Mouse (Mus musculus) R1 (cell line): Measurements from ENCODE around the gene Nbr1.

Experiments
- DNase-seq: peaks from one replicate; pipeline ENCODE4 v3.0.0-alpha.2; 2018; ENCODE audit warnings: low read depth, low spot score

Nbr1 gene

GRCm38 (mm10) chr11:101551751-101552475, at the start of gene Nbr1, which contains the start of gene Brca1:
TSS of gene Nbr1 (plus strand) at chr11:101552149.
TSS of gene Brca1 (minus strand) at chr11:101551955.
- peak; percentile 100 for DNase-seq

GRCm38 (mm10) chr11:101506269-101506780, 45.6 kb upstream of the Nbr1 start:
- no peak for DNase-seq

- DNase-seq = peak; percentile 44
Measured at GRCm38 (mm10) chr11:101507090-101507489, 44.9 kb upstream of the Nbr1 start.

GRCm38 (mm10) chr11:101518937-101519336, 33.0 kb upstream of the Nbr1 start:
- DNase-seq = no peak

GRCm38 (mm10) chr11:101519364-101519763, 32.6 kb upstream of the Nbr1 start:
- DNase-seq = no peak

- DNase-seq = no peak
Measured at GRCm38 (mm10) chr11:101524446-101524845, 27.5 kb upstream of the Nbr1 start.

GRCm38 (mm10) chr11:101525056-101525455, 26.9 kb upstream of the Nbr1 start:
- DNase-seq = no peak

GRCm38 (mm10) chr11:101525936-101526595, 25.9 kb upstream of the Nbr1 start:
- DNase-seq = no peak

GRCm38 (mm10) chr11:101526686-101527085, 25.3 kb upstream of the Nbr1 start:
- no peak for DNase-seq

GRCm38 (mm10) chr11:101543533-101543932, 8.4 kb upstream of the Nbr1 start:
- no peak for DNase-seq

GRCm38 (mm10) chr11:101544132-101544531, 7.8 kb upstream of the Nbr1 start:
- no peak for DNase-seq

- peak; percentile 80 for DNase-seq
Measured at GRCm38 (mm10) chr11:101548526-101548925, 3.4 kb upstream of the Nbr1 start.

GRCm38 (mm10) chr11:101552476-101553300, 739 bp downstream of the Nbr1 start:
- DNase-seq = peak; percentile 100

- no peak for DNase-seq
Measured at GRCm38 (mm10) chr11:101553354-101553930, 1.5 kb downstream of the Nbr1 start.

GRCm38 (mm10) chr11:101556541-101556940, 4.6 kb downstream of the Nbr1 start:
- DNase-seq = no peak

GRCm38 (mm10) chr11:101556954-101557353, 5.0 kb downstream of the Nbr1 start:
- DNase-seq = no peak

GRCm38 (mm10) chr11:101562391-101562790, 10.4 kb downstream of the Nbr1 start:
- DNase-seq = peak; percentile 92

GRCm38 (mm10) chr11:101568421-101568820, 16.5 kb downstream of the Nbr1 start:
- peak; percentile 98 for DNase-seq

GRCm38 (mm10) chr11:101576116-101576515, 24.2 kb downstream of the Nbr1 start:
- peak; percentile 87 for DNase-seq

GRCm38 (mm10) chr11:101581081-101581764, 29.3 kb downstream of the Nbr1 start:
- peak; percentile 90 for DNase-seq
